Mouse (Mus musculus) lung, embryonic 14.5 days (tissue): ENCODE measurements around the gene Poc1a. TPM values are rescaled to one million over a fixed set of nuclear protein-coding genes. Genes with fewer than 3 reads are reported as not detected.

Experiments used
- ATAC-seq: fragments of 200-750 bp; cut with Nextera tagmentation; 2 replicates; pipeline ENCODE4 v1.8.0; 2017; ENCODE audit warnings: mild to moderate bottlenecking, moderate TSS enrichment, moderate library complexity; ENCODE audit not compliant: insufficient read depth
- DNase-seq: peaks from one replicate; pipeline ENCODE4 v3.0.0-alpha.2; 2015
- H3K27ac ChIP-seq: fragments of 300-500 bp; sonication (generic); 2 replicates; pipeline ENCODE4 v1.5.1; 2014; ENCODE audit warnings: low read depth, mild to moderate bottlenecking, moderate library complexity
- H3K27me3 ChIP-seq: fragments of 300-500 bp; sonication (generic); 2 replicates; pipeline ENCODE4 v1.6.1; 2014; ENCODE audit warnings: low read length, control low read depth; ENCODE audit not compliant: insufficient read depth
- H3K36me3 ChIP-seq: fragments of 300-500 bp; sonication (generic); 2 replicates; pipeline ENCODE4 v1.6.1; 2014; ENCODE audit warnings: control low read depth; ENCODE audit not compliant: insufficient read depth
- H3K4me1 ChIP-seq: fragments of 300-500 bp; sonication (generic); 2 replicates; pipeline ENCODE4 v1.6.1; 2014; ENCODE audit warnings: antibody characterized with exemption, control low read depth; ENCODE audit not compliant: insufficient read depth
- H3K4me2 ChIP-seq: fragments of 300-500 bp; sonication (generic); 2 replicates; pipeline ENCODE4 v1.6.1; 2014; ENCODE audit warnings: mild to moderate bottlenecking
- H3K4me3 ChIP-seq: fragments of 300-500 bp; sonication (generic); 2 replicates; pipeline ENCODE4 v1.5.1; 2014; ENCODE audit warnings: low read depth, low read length
- H3K9ac ChIP-seq: fragments of 300-500 bp; sonication (generic); 2 replicates; pipeline ENCODE4 v1.6.1; 2014
- H3K9me3 ChIP-seq: fragments of 300-500 bp; sonication (generic); 2 replicates; pipeline ENCODE4 v1.6.1; 2016; ENCODE audit warnings: low read depth, low read length, control low read depth
- CTCF ChIP-seq: IDR thresholded peaks from 2 replicates; pipeline ENCODE4 v1.5.1; 2016; ENCODE audit warnings: antibody characterized with exemption, low read depth
- WGBS: fragments of 180-500 bp; shearing (Covaris S2); extraction: QIAGEN DNeasy Blood & Tissue Kit; methylation state at CpG from one replicate; pipeline ENCODE4 v1.1.7; 2014; 5-methylcytosine and 5-hydroxymethylcytosine counted together
- polyA plus RNA-seq: library from polyadenylated mRNA; unstranded; fragments of >200 nt; fragmentation: Nextera tagmentation; extraction: Ambion mirVana; gene quantifications from 2 replicates; pipeline ENCODE4 v1.2.1, GENCODE M21; 2014

Gene Poc1a
- polyA plus RNA-seq, 1 experiment from 2014 or later = 29.5 TPM

- ATAC-seq (peak; percentile 10; the same call in 1 of the 2 replicates), DNase-seq (peak; percentile 46)
- H3K4me2 ChIP-seq = no peak overlapping the region
- H3K4me3 ChIP-seq = no peak overlapping the region
- no peaks in the 10 kb centered on the region for H3K36me3 ChIP-seq
- WGBS = 18% methylated on average over 10 of the region's 10 CpGs
- H3K4me1 ChIP-seq = peaks cover 43% of the 10 kb centered on the region
- H3K27me3 ChIP-seq = no peaks in the 10 kb centered on the region
- peak overlapping the region; percentile 13; the same call in 1 of the 2 replicates for H3K9ac ChIP-seq
- no peak for TF ChIP-seq CTCF
- H3K27ac ChIP-seq = peak overlapping the region; percentile 76
- H3K9me3 ChIP-seq = no peaks in the 10 kb centered on the region
These were observed 57.8 kb downstream of the Poc1a start for GRCm38 (mm10) chr9:106338462-106339172.

GRCm38 (mm10) chr9:106339173-106339558 is 58.3 kb downstream of the Poc1a start:
- Histone ChIP-seq H3K4me1 (peaks cover 43% of the 10 kb centered on the region), H3K4me2 (no peak overlapping the region), H3K9ac (peak overlapping the region; percentile 13; the same call in 1 of the 2 replicates), H3K4me3 (no peak overlapping the region), H3K27me3 (no peaks in the 10 kb centered on the region), H3K9me3 (no peaks in the 10 kb centered on the region), H3K36me3 (no peaks in the 10 kb centered on the region), H3K27ac (peak overlapping the region; percentile 76)
- 0 out of 2 replicates have a peak, but pooled peaks have one; percentile 6 for ATAC-seq
- TF ChIP-seq CTCF = no peak
- 50% methylated on average over 6 of the region's 6 CpGs for WGBS
- DNase-seq = no peak

GRCm38 (mm10) chr9:106339730-106340129 is 58.9 kb downstream of the Poc1a start:
- H3K27ac ChIP-seq = no peak overlapping the region
- H3K4me3 ChIP-seq = no peak overlapping the region
- no peak for TF ChIP-seq CTCF
- H3K27me3 ChIP-seq = no peaks in the 10 kb centered on the region
- DNase-seq (no peak), ATAC-seq (no peak)
- no peaks in the 10 kb centered on the region for H3K9me3 ChIP-seq
- H3K4me1 ChIP-seq = peaks cover 46% of the 10 kb centered on the region
- 80% methylated on average over 4 of the region's 4 CpGs for WGBS
- no peak overlapping the region for H3K9ac ChIP-seq
- H3K36me3 ChIP-seq = no peaks in the 10 kb centered on the region
- H3K4me2 ChIP-seq = no peak overlapping the region

GRCm38 (mm10) chr9:106340501-106341312 is 59.8 kb downstream of the Poc1a start:
- Histone ChIP-seq H3K9me3 (no peaks in the 10 kb centered on the region), H3K9ac (peak overlapping the region; percentile 6; the same call in 1 of the 2 replicates), H3K4me3 (no peak overlapping the region), H3K27ac (peak overlapping the region; percentile 55; the same call in 1 of the 2 replicates), H3K27me3 (no peaks in the 10 kb centered on the region), H3K4me2 (no peak overlapping the region), H3K36me3 (no peaks in the 10 kb centered on the region), H3K4me1 (peaks cover 53% of the 10 kb centered on the region)
- WGBS = 35% methylated on average over 13 of the region's 13 CpGs
- TF ChIP-seq CTCF = no peak
- ATAC-seq (no peak), DNase-seq (no peak)

GRCm38 (mm10) chr9:106341313-106341686 is 60.4 kb downstream of the Poc1a start:
- no peak for ATAC-seq
- Histone ChIP-seq H3K36me3 (no peaks in the 10 kb centered on the region), H3K4me2 (no peak overlapping the region), H3K9me3 (no peaks in the 10 kb centered on the region), H3K4me1 (peaks cover 53% of the 10 kb centered on the region), H3K9ac (no peak overlapping the region), H3K27ac (peak overlapping the region; percentile 55; the same call in 1 of the 2 replicates), H3K27me3 (no peaks in the 10 kb centered on the region), H3K4me3 (no peak overlapping the region)
- no peak for DNase-seq
- TF ChIP-seq CTCF = no peak
- 45% methylated on average over 3 of the region's 3 CpGs for WGBS

GRCm38 (mm10) chr9:106342573-106342972 is 61.7 kb downstream of the Poc1a start:
- H3K9ac ChIP-seq = no peak overlapping the region
- no peaks in the 10 kb centered on the region for H3K9me3 ChIP-seq
- DNase-seq = no peak
- no peaks in the 10 kb centered on the region for H3K27me3 ChIP-seq
- H3K36me3 ChIP-seq = no peaks in the 10 kb centered on the region
- no peak for TF ChIP-seq CTCF
- ATAC-seq = no peak
- no peak overlapping the region for H3K4me2 ChIP-seq
- peaks cover 46% of the 10 kb centered on the region for H3K4me1 ChIP-seq
- WGBS = 86% methylated on average over 9 of the region's 9 CpGs
- no peak overlapping the region for H3K4me3 ChIP-seq
- H3K27ac ChIP-seq = no peak overlapping the region

- TF ChIP-seq CTCF = no peak
- H3K4me3 ChIP-seq = no peak overlapping the region
- no peak overlapping the region for H3K4me2 ChIP-seq
- ATAC-seq = no peak
- H3K9ac ChIP-seq = no peak overlapping the region
- H3K36me3 ChIP-seq = no peaks in the 10 kb centered on the region
- WGBS = 53% methylated on average over 6 of the region's 6 CpGs
- DNase-seq = no peak
- no peaks in the 10 kb centered on the region for H3K27me3 ChIP-seq
- no peaks in the 10 kb centered on the region for H3K9me3 ChIP-seq
- H3K27ac ChIP-seq = no peak overlapping the region
- peaks cover 28% of the 10 kb centered on the region for H3K4me1 ChIP-seq
These were observed 64.3 kb downstream of the Poc1a start for GRCm38 (mm10) chr9:106345167-106345566.
